Mouse (Mus musculus): ENCODE results near the gene Gm20388.
A peak's percentile ranks its signal among the peaks of the same experiment; 100 is the strongest.

Gm20388 gene

DNA sequence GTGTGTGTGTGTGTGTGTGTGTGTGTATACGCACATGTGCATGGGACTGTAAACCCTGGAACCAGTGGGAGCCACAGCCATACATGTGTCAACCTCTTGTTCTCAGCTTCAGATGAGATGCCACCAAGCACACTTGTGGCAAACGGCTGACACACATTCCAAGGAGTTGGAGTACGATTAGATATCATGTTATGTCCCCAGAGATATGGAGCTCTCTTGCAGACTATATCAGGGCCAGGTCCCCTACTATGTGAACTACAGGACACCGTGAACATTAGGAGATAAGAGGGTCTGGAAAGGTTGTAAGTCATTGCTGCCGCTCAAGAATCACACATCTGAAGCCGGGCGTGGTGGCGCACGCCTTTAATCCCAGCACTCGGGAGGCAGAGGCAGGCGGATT is 2772.2 kb downstream of the Gm20388 start:
- no peak for DNase-seq

- DNase-seq, result no peak
Observed at GRCm38 (mm10) chr8:122685097-122685861, 2774.6 kb downstream of the Gm20388 start.

GRCm38 (mm10) chr8:122686879-122687278 is 2776.2 kb downstream of the Gm20388 start:
- no peak for DNase-seq

DNA sequence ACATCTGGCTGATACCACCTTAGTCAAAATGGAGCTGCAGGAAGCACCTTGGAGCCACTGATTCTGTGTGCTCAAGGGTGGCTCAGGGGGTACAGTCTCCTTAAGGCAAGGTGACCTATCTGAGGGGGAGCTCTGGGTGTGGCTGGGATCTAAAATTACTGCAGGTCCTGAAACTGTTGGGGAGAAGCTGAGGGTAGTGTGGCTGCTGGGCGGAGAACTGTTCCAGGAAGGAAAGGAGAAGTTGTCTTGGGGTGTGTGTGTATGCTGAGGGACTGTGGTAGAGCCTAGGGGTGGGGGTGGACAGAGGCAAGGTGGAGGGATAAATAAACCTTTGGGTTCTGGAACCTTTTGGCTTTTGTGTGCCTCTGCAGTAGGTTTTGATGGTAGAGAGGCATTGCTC is 2778.7 kb downstream of the Gm20388 start:
- no peak for DNase-seq

DNA sequence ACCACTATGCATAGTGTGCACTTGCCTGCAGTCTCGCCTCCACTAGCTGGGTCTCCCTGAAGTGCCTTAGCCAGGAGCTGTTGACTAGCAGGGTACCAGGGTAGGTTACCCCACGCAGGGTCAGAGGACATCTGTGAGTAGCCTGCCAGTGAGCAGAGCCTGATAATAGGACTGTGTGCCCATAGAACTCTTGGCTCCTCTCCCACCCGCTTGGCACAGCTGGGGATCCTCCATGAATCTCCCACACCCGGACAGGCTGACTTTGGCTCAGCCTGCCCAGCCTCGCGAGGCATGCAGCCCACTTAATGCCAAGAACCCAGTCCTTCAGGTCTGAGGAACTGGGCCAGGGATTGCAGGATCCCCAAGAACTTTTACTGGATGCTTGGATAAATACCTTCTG is 2780.4 kb downstream of the Gm20388 start:
- DNase-seq, result no peak

DNA sequence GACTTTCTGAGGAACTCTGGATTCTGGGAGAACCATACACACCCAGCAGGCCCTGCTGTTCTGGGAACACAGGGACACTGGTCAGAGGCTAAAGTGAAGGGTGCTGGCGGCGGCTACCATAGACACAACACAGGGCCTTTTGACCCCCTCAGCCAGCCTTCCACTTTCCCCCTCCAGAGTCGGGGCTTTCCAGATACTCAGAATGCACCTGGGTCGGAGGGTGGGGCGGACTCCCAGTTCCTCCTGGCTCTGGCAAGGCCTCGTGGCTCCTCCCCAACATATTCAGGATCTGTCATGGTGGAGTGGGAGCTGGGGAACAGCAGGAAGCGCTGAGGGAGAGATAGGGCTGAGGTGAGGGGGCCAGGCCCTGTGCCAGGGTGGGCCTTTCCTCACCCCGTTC is 2781.5 kb downstream of the Gm20388 start:
- no peak for DNase-seq

GRCm38 (mm10) chr8:122695438-122696042 is 2784.9 kb downstream of the Gm20388 start:
- no peak for DNase-seq

DNA sequence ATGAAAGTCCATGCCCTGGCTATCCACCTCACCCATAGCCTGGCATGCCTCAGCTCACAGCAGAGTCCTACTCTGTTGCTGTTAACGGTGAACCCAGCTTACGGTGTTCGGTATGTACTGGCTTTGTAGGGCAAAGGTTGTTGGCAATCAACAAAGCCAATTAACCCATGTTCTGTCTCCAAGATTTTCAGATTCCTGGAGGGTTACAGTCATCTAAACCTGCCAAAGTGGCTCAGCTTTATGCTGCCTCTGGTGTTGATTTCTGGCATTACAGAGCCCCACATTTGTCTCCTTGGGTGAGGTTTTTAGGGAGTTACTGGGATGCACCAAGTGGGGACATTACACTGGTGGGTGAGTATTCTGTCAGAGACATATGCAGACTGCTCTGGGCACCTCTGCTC is 2786.5 kb downstream of the Gm20388 start:
- peak; percentile 65 for DNase-seq

DNA sequence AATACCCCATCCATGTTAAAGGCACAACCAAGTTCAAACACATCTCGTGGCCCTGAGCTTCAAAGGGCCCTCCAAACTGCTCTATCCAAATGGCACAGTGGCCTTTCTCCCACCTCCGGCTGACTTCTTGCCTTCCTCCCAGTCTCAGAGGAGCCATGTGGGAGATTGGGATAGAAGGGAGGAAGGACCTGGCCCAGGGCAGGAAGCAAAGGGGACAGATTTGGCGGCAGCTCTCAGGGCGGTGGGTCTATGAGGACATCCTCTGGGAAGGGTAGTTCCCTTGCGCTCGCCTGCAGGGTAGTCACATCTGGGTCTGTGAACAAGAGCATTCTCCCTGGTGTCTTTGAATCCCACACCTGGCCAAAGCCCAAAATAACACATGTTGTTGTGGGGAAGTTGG is 2786.9 kb downstream of the Gm20388 start:
- no peak for DNase-seq

GRCm38 (mm10) chr8:122698254-122698768 is 2787.7 kb downstream of the Gm20388 start:
- no peak for DNase-seq

GRCm38 (mm10) chr8:122699005-122699492 is 2788.4 kb downstream of the Gm20388 start, which contains the start of gene Cbfa2t3:
TSS of gene Cbfa2t3 (minus strand) at chr8:122699109.
- no peak for DNase-seq

DNA sequence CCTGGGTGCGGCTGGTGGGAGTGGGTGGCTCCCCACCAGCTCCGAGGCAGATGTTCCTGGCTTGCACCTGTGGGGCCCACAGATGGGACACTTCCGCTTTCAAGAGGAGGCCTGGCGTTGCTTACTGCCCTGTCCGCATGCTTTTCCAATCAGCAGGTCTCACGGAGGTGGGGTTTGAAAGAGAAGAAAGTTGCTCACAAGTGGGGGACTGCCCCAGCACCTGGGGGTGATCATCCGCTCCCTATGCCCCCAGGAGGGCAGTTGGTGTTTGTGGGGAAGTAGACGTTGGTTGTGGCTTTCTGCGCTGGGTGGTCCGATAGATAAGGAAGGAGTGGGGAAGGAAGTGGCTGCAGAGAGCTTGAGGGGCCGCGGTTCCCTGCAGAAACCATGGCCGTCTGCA is 2790.0 kb downstream of the Gm20388 start:
- no peak for DNase-seq

- DNase-seq, result no peak
Observed at GRCm38 (mm10) chr8:122701441-122702185, 2791.0 kb downstream of the Gm20388 start.

GRCm38 (mm10) chr8:122702301-122702941 is 2791.8 kb downstream of the Gm20388 start:
- no peak for DNase-seq

- DNase-seq, result no peak
Observed at GRCm38 (mm10) chr8:122702957-122703356, 2792.3 kb downstream of the Gm20388 start.

DNA sequence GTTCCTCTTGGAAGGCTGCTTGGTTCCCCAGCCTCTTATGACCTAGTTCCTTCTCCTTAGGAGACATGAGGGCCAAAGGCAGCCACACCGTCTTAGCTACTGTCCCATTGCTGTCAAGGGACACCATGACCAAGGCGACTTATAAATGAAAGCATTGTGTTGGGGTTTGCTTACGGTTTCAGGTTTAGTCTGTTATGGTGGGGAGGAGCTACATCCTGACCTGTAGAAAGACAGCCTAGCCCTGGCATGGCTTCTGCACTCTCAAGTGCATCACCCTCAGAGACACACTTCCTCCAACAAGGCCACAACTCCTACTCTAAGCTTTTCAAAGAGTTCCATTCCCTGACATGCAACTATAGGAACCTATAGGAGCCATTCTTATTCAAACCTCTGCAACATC is 2794.0 kb downstream of the Gm20388 start:
- no peak for DNase-seq

DNA sequence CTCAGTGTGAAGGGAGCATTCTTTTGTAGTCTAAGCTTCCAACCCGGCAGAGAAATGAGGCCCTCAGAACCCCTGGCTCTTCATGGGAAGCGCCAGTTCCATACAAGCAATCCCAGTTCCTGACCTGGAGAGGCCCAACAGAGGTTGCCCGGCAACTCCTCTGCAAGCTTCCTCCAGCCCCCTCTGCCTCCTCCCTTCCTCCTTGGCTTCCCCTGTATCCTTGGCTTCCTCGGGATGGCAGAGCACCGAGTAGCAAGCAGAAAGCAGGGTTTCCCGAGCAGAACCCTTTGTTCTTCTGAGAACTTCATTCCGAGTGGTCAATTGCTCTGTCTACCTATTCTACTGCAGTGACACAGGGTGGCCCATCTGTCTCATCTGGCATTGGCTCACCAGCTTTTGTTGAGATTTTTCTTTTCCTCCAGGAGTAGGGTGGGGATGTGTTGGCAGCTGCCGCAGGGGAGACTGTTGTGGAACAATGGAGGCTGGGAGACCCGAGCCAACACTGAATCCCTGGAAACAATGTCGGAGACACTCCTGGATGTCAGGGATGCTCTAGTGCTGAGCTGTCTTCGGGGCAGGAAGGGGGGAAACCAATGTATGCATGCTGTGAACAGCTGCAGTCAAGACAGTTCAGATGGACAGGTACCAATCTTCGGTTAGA is 2795.4 kb downstream of the Gm20388 start:
- peak; percentile 24 for DNase-seq

DNA sequence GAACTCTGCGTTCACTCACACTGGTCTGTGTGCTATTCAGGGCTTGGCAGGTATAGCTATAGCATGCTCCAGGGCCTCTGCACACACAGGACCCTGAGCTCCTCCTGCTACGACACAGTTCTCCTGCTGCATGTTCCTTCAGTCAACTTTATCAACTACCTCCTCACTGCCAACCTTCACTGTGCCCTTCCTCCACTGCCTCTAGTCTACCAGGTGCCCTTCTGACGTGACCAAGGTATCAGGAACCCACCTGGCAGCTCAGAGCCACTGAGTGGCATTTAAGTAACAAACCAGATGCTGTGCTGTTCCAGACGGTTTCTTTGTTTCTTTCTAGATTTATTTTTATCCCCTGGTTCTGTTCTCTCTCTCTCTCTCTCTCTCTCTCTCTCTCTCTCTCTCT is 2796.5 kb downstream of the Gm20388 start:
- no peak for DNase-seq

DNA sequence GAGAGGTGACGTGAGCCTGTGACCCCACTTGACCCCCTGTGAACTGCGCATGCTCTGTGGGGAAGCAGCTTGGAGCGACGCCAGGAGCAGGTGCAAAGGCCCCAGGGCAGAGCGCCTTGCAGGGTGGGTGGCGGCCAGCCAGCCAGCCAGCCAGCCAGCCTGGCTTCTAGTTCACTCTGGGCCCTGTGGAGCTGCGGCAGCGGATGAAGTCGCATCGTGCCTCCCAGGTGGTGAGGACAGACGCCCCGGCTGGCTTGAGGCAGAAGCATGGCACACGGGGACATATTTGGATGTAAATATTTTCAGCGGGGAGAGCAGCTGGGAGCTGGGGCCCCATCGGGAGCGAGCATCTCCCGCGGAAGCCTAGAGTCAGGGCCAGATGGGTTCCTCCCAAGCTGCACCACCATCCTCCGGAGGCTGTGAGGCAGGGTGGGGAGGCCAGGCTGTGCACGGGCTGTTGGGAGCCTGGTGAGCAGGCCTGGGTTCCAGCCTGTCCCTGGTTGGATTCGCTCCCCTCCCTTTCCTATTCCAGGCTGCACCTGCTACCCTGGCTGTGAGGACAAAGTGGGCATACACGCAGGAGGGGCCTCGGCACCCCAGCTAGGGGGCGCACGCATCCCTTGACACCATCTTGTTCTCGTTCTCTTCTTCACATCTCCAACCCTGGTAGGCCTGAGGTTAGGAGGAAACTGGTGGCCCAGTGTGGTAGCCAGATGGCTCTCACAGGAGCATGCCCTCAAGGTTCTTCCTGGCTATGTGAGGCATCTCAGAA is 2798.9 kb downstream of the Gm20388 start:
- DNase-seq, result no peak

GRCm38 (mm10) chr8:122711480-122711879 is 2800.8 kb downstream of the Gm20388 start:
- DNase-seq, result no peak

- DNase-seq, result peak; percentile 69
Observed at GRCm38 (mm10) chr8:122711891-122712365, 2801.3 kb downstream of the Gm20388 start.
